Mouse (Mus musculus): ENCODE results near the gene Slc44a1. TPM values are rescaled to one million over a fixed set of nuclear protein-coding genes. Genes with fewer than 3 reads are reported as not detected.

The Slc44a1 gene
- polyA plus RNA-seq, 1 experiment from 2014 or later = 4.8 TPM

- Histone ChIP-seq H3K4me1 (ENCODE audit: control insufficient read depth, insufficient read depth, low read depth, low read length) (peaks cover 5% of the 10 kb centered on the region; the same call in 1 of the 2 replicates), H3K4me3 (ENCODE audit: low read length) (no peak overlapping the region), H3K4me2 (ENCODE audit: low read length) (no peak overlapping the region), H3K27me3 (replicated peaks; ENCODE audit: control insufficient read depth, insufficient read depth, low read length) (no peaks in the 10 kb centered on the region), H3K36me3 (ENCODE audit: control insufficient read depth, insufficient read depth, low read length) (no peaks in the 10 kb centered on the region), H3K27ac (ENCODE audit: low read depth, low read length) (no peak overlapping the region), H3K9me3 (ENCODE audit: control insufficient read depth, low read length) (no peaks in the 10 kb centered on the region), H3K9ac (ENCODE audit: low read depth, low read length) (no peak overlapping the region)
- 79% methylated on average over 1 of the region's 1 CpGs for WGBS
- no peak for ATAC-seq
These were observed 183.5 kb downstream of the Slc44a1 start for GRCm38 (mm10) chr4:53623711-53624110.

- no peaks in the 10 kb centered on the region for H3K27me3 ChIP-seq (replicated peaks; ENCODE audit: control insufficient read depth, insufficient read depth, low read length)
- H3K4me3 ChIP-seq (ENCODE audit: low read length) = no peak overlapping the region
- no peak overlapping the region for H3K27ac ChIP-seq (ENCODE audit: low read depth, low read length)
- H3K4me2 ChIP-seq (ENCODE audit: low read length) = no peak overlapping the region
- no peaks in the 10 kb centered on the region for H3K9me3 ChIP-seq (ENCODE audit: control insufficient read depth, low read length)
- 14% methylated on average over 4 of the region's 4 CpGs for WGBS
- H3K36me3 ChIP-seq (ENCODE audit: control insufficient read depth, insufficient read depth, low read length) = no peaks in the 10 kb centered on the region
- no peak overlapping the region for H3K9ac ChIP-seq (ENCODE audit: low read depth, low read length)
- peak; percentile 73 for ATAC-seq
- peaks cover 5% of the 10 kb centered on the region; the same call in 1 of the 2 replicates for H3K4me1 ChIP-seq (ENCODE audit: control insufficient read depth, insufficient read depth, low read depth, low read length)
These were observed 184.6 kb downstream of the Slc44a1 start for GRCm38 (mm10) chr4:53624816-53625215.

- H3K4me2 ChIP-seq (ENCODE audit: low read length) = no peak overlapping the region
- H3K4me1 ChIP-seq (ENCODE audit: control insufficient read depth, insufficient read depth, low read depth, low read length) = peaks cover 7% of the 10 kb centered on the region
- no peaks in the 10 kb centered on the region for H3K9me3 ChIP-seq (ENCODE audit: control insufficient read depth, low read length)
- no peak for ATAC-seq
- 54% methylated on average over 3 of the region's 3 CpGs for WGBS
- no peak overlapping the region for H3K9ac ChIP-seq (ENCODE audit: low read depth, low read length)
- H3K27me3 ChIP-seq (replicated peaks; ENCODE audit: control insufficient read depth, insufficient read depth, low read length) = no peaks in the 10 kb centered on the region
- no peaks in the 10 kb centered on the region for H3K36me3 ChIP-seq (ENCODE audit: control insufficient read depth, insufficient read depth, low read length)
- no peak overlapping the region for H3K27ac ChIP-seq (ENCODE audit: low read depth, low read length)
- no peak overlapping the region for H3K4me3 ChIP-seq (ENCODE audit: low read length)
These were observed 185.1 kb downstream of the Slc44a1 start for GRCm38 (mm10) chr4:53625263-53625662.

GRCm38 (mm10) chr4:53628924-53629323 is 188.7 kb downstream of the Slc44a1 start:
- H3K4me2 ChIP-seq (ENCODE audit: low read length) = no peak overlapping the region
- H3K4me3 ChIP-seq (ENCODE audit: low read length) = no peak overlapping the region
- H3K4me1 ChIP-seq (ENCODE audit: control insufficient read depth, insufficient read depth, low read depth, low read length) = peaks cover 21% of the 10 kb centered on the region
- no peaks in the 10 kb centered on the region for H3K36me3 ChIP-seq (ENCODE audit: control insufficient read depth, insufficient read depth, low read length)
- no peak for ATAC-seq
- no peak overlapping the region for H3K27ac ChIP-seq (ENCODE audit: low read depth, low read length)
- H3K9ac ChIP-seq (ENCODE audit: low read depth, low read length) = no peak overlapping the region
- H3K9me3 ChIP-seq (ENCODE audit: control insufficient read depth, low read length) = no peaks in the 10 kb centered on the region
- 48% methylated on average over 4 of the region's 4 CpGs for WGBS
- no peaks in the 10 kb centered on the region for H3K27me3 ChIP-seq (replicated peaks; ENCODE audit: control insufficient read depth, insufficient read depth, low read length)

GRCm38 (mm10) chr4:53630963-53631315 is 190.7 kb downstream of the Slc44a1 start:
- Histone ChIP-seq H3K9me3 (ENCODE audit: control insufficient read depth, low read length) (no peaks in the 10 kb centered on the region), H3K4me2 (ENCODE audit: low read length) (peak overlapping the region; percentile 72), H3K36me3 (ENCODE audit: control insufficient read depth, insufficient read depth, low read length) (no peaks in the 10 kb centered on the region), H3K4me3 (ENCODE audit: low read length) (peak overlapping the region; percentile 89), H3K27ac (ENCODE audit: low read depth, low read length) (peak overlapping the region; percentile 87), H3K4me1 (ENCODE audit: control insufficient read depth, insufficient read depth, low read depth, low read length) (peaks cover 25% of the 10 kb centered on the region), H3K9ac (ENCODE audit: low read depth, low read length) (peak overlapping the region; percentile 93), H3K27me3 (replicated peaks; ENCODE audit: control insufficient read depth, insufficient read depth, low read length) (no peaks in the 10 kb centered on the region)
- peak; percentile 75 for ATAC-seq
- 5% methylated on average over 12 of the region's 12 CpGs for WGBS

GRCm38 (mm10) chr4:53631316-53632010 is 191.2 kb downstream of the Slc44a1 start, which contains the start of gene Fsd1l:
Gene Fsd1l, plus strand, starts transcription at chr4:53631471.
- WGBS = 0% methylated on average over 51 of the region's 88 CpGs
- Histone ChIP-seq H3K36me3 (ENCODE audit: control insufficient read depth, insufficient read depth, low read length) (no peaks in the 10 kb centered on the region), H3K4me3 (ENCODE audit: low read length) (peak within 1 kb of the TSS; percentile 89), H3K27me3 (replicated peaks; ENCODE audit: control insufficient read depth, insufficient read depth, low read length) (no peaks in the 10 kb centered on the region), H3K9me3 (ENCODE audit: control insufficient read depth, low read length) (no peaks in the 10 kb centered on the region), H3K4me2 (ENCODE audit: low read length) (peak within 1 kb of the TSS; percentile 72), H3K9ac (ENCODE audit: low read depth, low read length) (peak within 1 kb of the TSS; percentile 93), H3K27ac (ENCODE audit: low read depth, low read length) (peak within 1 kb of the TSS; percentile 87), H3K4me1 (ENCODE audit: control insufficient read depth, insufficient read depth, low read depth, low read length) (peaks cover 25% of the 10 kb centered on the region)
- peak; percentile 93 for ATAC-seq

- H3K9ac ChIP-seq (ENCODE audit: low read depth, low read length) = peak overlapping the region; percentile 93
- ATAC-seq = no peak
- WGBS = under 1% methylated on average over 5 of the region's 5 CpGs
- H3K27ac ChIP-seq (ENCODE audit: low read depth, low read length) = peak overlapping the region; percentile 87
- H3K9me3 ChIP-seq (ENCODE audit: control insufficient read depth, low read length) = no peaks in the 10 kb centered on the region
- H3K4me2 ChIP-seq (ENCODE audit: low read length) = peak overlapping the region; percentile 72
- peak overlapping the region; percentile 89 for H3K4me3 ChIP-seq (ENCODE audit: low read length)
- H3K27me3 ChIP-seq (replicated peaks; ENCODE audit: control insufficient read depth, insufficient read depth, low read length) = no peaks in the 10 kb centered on the region
- no peaks in the 10 kb centered on the region for H3K36me3 ChIP-seq (ENCODE audit: control insufficient read depth, insufficient read depth, low read length)
- H3K4me1 ChIP-seq (ENCODE audit: control insufficient read depth, insufficient read depth, low read depth, low read length) = peaks cover 25% of the 10 kb centered on the region
These were observed 191.8 kb downstream of the Slc44a1 start for GRCm38 (mm10) chr4:53632011-53632349.

GRCm38 (mm10) chr4:53635336-53635735 is 195.1 kb downstream of the Slc44a1 start:
- Histone ChIP-seq H3K4me1 (ENCODE audit: control insufficient read depth, insufficient read depth, low read depth, low read length) (peaks cover 32% of the 10 kb centered on the region), H3K9ac (ENCODE audit: low read depth, low read length) (no peak overlapping the region), H3K4me3 (ENCODE audit: low read length) (no peak overlapping the region), H3K4me2 (ENCODE audit: low read length) (no peak overlapping the region), H3K36me3 (ENCODE audit: control insufficient read depth, insufficient read depth, low read length) (no peaks in the 10 kb centered on the region), H3K9me3 (ENCODE audit: control insufficient read depth, low read length) (no peaks in the 10 kb centered on the region), H3K27ac (ENCODE audit: low read depth, low read length) (no peak overlapping the region), H3K27me3 (replicated peaks; ENCODE audit: control insufficient read depth, insufficient read depth, low read length) (no peaks in the 10 kb centered on the region)
- WGBS = 52% methylated on average over 3 of the region's 3 CpGs
- no peak for ATAC-seq

GRCm38 (mm10) chr4:53637269-53637909 is 197.2 kb downstream of the Slc44a1 start:
- peak; percentile 66 for ATAC-seq
- Histone ChIP-seq H3K4me1 (ENCODE audit: control insufficient read depth, insufficient read depth, low read depth, low read length) (peaks cover 31% of the 10 kb centered on the region), H3K27ac (ENCODE audit: low read depth, low read length) (no peak overlapping the region), H3K4me3 (ENCODE audit: low read length) (no peak overlapping the region), H3K9ac (ENCODE audit: low read depth, low read length) (no peak overlapping the region), H3K36me3 (ENCODE audit: control insufficient read depth, insufficient read depth, low read length) (0 out of 2 replicates have a peak, but pooled peaks cover 3% of the 10 kb centered on the region), H3K9me3 (ENCODE audit: control insufficient read depth, low read length) (no peaks in the 10 kb centered on the region), H3K27me3 (replicated peaks; ENCODE audit: control insufficient read depth, insufficient read depth, low read length) (no peaks in the 10 kb centered on the region), H3K4me2 (ENCODE audit: low read length) (no peak overlapping the region; the same call in 1 of the 2 replicates)
- WGBS = 44% methylated on average over 7 of the region's 7 CpGs

All from hindbrain, embryonic 16.5 days (tissue).